Mouse (Mus musculus): ENCODE data around the gene Chadl.

- TF ChIP-seq CTCF (IDR thresholded peaks at IDR 0.05; ENCODE audit: extremely low read depth, insufficient read depth, insufficient read length, insufficient replicate concordance) = no peak
- TF ChIP-seq POLR2A (IDR thresholded peaks at IDR 0.05; ENCODE audit: low read depth, low read length) = no peak
Measured at GRCm38 (mm10) chr15:81722361-81722760, 25.3 kb upstream of the Chadl start.

All from spleen, adult 2 months (tissue).